Mouse (Mus musculus) kidney, embryonic 14.5 days (tissue): ENCODE data around the gene Sectm1b. TPM values are rescaled to one million over a fixed set of nuclear protein-coding genes. Genes with fewer than 3 reads are reported as not detected.
"Not testable (repeated sequence)": the region's sequence is repeated elsewhere in the genome, so short reads cannot be mapped to it uniquely, and the experiment has no call there.

ENCODE experiments used
- ATAC-seq: fragments of 200-750 bp; cut with Nextera tagmentation; 2 replicates; pipeline ENCODE4 v1.8.0; 2017; ENCODE audit warnings: moderate number of reproducible peaks, mild to moderate bottlenecking, moderate TSS enrichment, moderate library complexity; ENCODE audit not compliant: low FRiP score, low TSS enrichment
- H3K27ac ChIP-seq: fragments of 300-500 bp; sonication (generic); 2 replicates; pipeline ENCODE4 v1.5.1; 2014; ENCODE audit warnings: low read depth, mild to moderate bottlenecking, low read length, moderate library complexity, mixed read lengths
- H3K27me3 ChIP-seq: fragments of 300-500 bp; sonication (generic); 2 replicates; pipeline ENCODE4 v1.6.1; 2014; ENCODE audit warnings: mild to moderate bottlenecking, low read length; ENCODE audit not compliant: control insufficient read depth, insufficient read depth
- H3K36me3 ChIP-seq: fragments of 300-500 bp; sonication (generic); 2 replicates; pipeline ENCODE4 v1.6.1; 2014; ENCODE audit warnings: low read length, mixed read lengths; ENCODE audit not compliant: control insufficient read depth, insufficient read depth
- H3K4me1 ChIP-seq: fragments of 300-500 bp; sonication (generic); 2 replicates; pipeline ENCODE4 v1.6.1; 2014; ENCODE audit warnings: low read length, mixed read lengths; ENCODE audit not compliant: control insufficient read depth, insufficient read depth
- H3K4me2 ChIP-seq: fragments of 300-500 bp; sonication (generic); replicated peaks from 2 replicates; pipeline ENCODE4 v1.6.1; 2014; ENCODE audit warnings: low read depth, mild to moderate bottlenecking, low read length
- H3K4me3 ChIP-seq: fragments of 300-500 bp; sonication (generic); 2 replicates; pipeline ENCODE4 v1.5.1; 2014; ENCODE audit warnings: mild to moderate bottlenecking, low read length
- H3K9ac ChIP-seq: fragments of 300-500 bp; sonication (generic); 2 replicates; pipeline ENCODE4 v1.6.1; 2014; ENCODE audit warnings: low read depth, mild to moderate bottlenecking, low read length, moderate library complexity
- H3K9me3 ChIP-seq: fragments of 300-500 bp; sonication (generic); 2 replicates; pipeline ENCODE4 v1.6.1; 2016; ENCODE audit warnings: low read length; ENCODE audit not compliant: control insufficient read depth
- WGBS: fragments of 180-500 bp; shearing (Covaris S2); extraction: QIAGEN DNeasy Blood & Tissue Kit; methylation state at CpG from one replicate; pipeline ENCODE4 v1.1.7; 2014; 5-methylcytosine and 5-hydroxymethylcytosine counted together
- polyA plus RNA-seq: library from polyadenylated mRNA; unstranded; fragments of >200 nt; fragmentation: Nextera tagmentation; extraction: Ambion mirVana; gene quantifications from 2 replicates; pipeline ENCODE4 v1.2.1, GENCODE M21; 2014

Sectm1b gene
- polyA plus RNA-seq, 1 experiment from 2014 or later = not detected

GRCm38 (mm10) chr11:121045286-121045685, 18.1 kb downstream of the Sectm1b start:
- no peak overlapping the region for H3K27ac ChIP-seq
- H3K27me3 ChIP-seq = 0 out of 2 replicates have a peak, but pooled peaks cover 4% of the 10 kb centered on the region
- H3K9ac ChIP-seq = no peak overlapping the region
- H3K36me3 ChIP-seq = no peaks in the 10 kb centered on the region
- no peak overlapping the region for H3K4me2 ChIP-seq
- no peaks in the 10 kb centered on the region for H3K9me3 ChIP-seq
- H3K4me3 ChIP-seq = no peak overlapping the region
- ATAC-seq = no peak
- H3K4me1 ChIP-seq = no peaks in the 10 kb centered on the region
- 86% methylated on average over 1 of the region's 1 CpGs for WGBS

DNA sequence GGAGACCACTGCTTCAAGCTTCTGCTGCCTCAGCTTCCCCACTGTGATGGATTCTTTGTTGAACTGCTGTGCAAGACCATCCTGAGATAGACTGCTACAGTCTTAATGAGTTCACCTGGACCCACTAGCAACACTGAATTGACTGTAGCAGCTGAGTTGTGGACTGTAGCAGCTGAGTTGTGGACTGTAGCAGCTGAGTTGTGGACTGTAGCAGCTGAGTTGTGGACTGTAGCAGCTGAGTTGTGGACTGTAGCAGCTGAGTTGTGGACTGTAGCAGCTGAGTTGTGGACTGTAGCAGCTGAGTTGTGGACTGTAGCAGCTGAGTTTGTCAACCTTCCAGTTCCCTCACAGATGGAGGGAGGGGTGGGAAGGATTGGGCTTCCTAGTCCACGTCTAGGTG, 20.3 kb downstream of the Sectm1b start:
- WGBS = 56% methylated on average over 1 of the region's 1 CpGs
- not testable (repeated sequence) for H3K4me3 ChIP-seq, H3K36me3 ChIP-seq, H3K27me3 ChIP-seq, ATAC-seq, H3K27ac ChIP-seq, H3K9me3 ChIP-seq, H3K4me2 ChIP-seq, H3K9ac ChIP-seq, H3K4me1 ChIP-seq

DNA sequence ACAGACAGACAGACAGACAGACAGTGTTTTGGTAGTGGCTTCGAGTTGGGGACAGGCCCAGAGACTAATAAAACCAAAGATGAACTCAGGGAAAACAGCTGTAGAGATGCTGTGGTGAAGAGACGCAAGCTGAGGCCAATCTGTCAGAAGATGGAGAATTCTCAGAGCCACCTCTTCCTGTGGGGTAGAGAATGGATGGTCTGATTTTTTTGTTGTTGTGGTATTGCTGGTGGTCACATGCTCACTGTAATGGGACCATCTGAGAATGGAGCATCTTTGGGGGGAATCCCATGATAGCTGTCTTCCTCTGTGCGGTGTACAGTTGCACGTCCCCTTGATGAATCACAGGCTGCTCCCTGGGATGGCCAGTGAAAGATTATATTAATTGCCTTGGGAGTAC, 20.9 kb downstream of the Sectm1b start:
- ATAC-seq = no peak
- H3K27ac ChIP-seq = no peak overlapping the region
- no peak overlapping the region for H3K4me3 ChIP-seq
- 73% methylated on average over 4 of the region's 4 CpGs for WGBS
- no peak overlapping the region for H3K4me2 ChIP-seq
- H3K9ac ChIP-seq = no peak overlapping the region
- H3K27me3 ChIP-seq = 0 out of 2 replicates have a peak, but pooled peaks cover 4% of the 10 kb centered on the region
- H3K9me3 ChIP-seq = no peaks in the 10 kb centered on the region
- H3K36me3 ChIP-seq = no peaks in the 10 kb centered on the region
- H3K4me1 ChIP-seq = no peaks in the 10 kb centered on the region

- no peak for ATAC-seq
- Histone ChIP-seq H3K4me1 (no peaks in the 10 kb centered on the region), H3K27ac (no peak overlapping the region), H3K4me3 (no peak overlapping the region), H3K9ac (no peak overlapping the region), H3K27me3 (0 out of 2 replicates have a peak, but pooled peaks cover 4% of the 10 kb centered on the region), H3K4me2 (no peak overlapping the region), H3K9me3 (no peaks in the 10 kb centered on the region), H3K36me3 (no peaks in the 10 kb centered on the region)
- 70% methylated on average over 4 of the region's 4 CpGs for WGBS
Measured at GRCm38 (mm10) chr11:121041636-121042035, 21.7 kb downstream of the Sectm1b start.

DNA sequence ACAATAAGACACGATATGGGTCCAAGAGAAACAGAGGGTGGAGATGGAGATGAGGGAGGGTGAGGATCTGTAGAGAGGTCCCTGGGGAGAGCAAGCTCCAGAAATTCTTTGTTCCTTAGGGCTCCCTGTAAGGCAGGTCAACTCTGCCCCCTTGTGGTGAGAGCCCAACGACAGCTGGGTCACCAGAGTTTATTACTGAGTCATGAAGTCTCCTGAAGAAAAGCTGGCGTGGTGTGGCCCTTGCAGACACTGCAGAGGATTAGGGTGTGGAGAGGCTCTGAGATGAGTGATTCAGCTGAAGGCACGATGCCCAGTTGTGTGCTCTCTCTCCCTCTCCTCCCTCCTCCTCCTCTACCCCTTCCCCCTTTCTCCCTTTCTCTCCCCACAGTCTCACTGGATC, 22.2 kb downstream of the Sectm1b start:
- WGBS = 6% methylated on average over 4 of the region's 4 CpGs
- peak; percentile 81 for ATAC-seq

GRCm38 (mm10) chr11:121039302-121039701, 24.1 kb downstream of the Sectm1b start, which contains the start of gene Cd7:
Cd7 (minus strand) TSS chr11:121039418.
- no peaks in the 10 kb centered on the region for H3K9me3 ChIP-seq
- H3K36me3 ChIP-seq = no peaks in the 10 kb centered on the region
- WGBS = 70% methylated on average over 5 of the region's 5 CpGs
- no peak for ATAC-seq
- H3K27me3 ChIP-seq = 0 out of 2 replicates have a peak, but pooled peaks cover 4% of the 10 kb centered on the region
- no peaks in the 10 kb centered on the region for H3K4me1 ChIP-seq
- no peak within 1 kb of the TSS for H3K27ac ChIP-seq
- no peak within 1 kb of the TSS for H3K4me2 ChIP-seq
- H3K4me3 ChIP-seq = no peak within 1 kb of the TSS
- H3K9ac ChIP-seq = no peak within 1 kb of the TSS

More for the DNA sequence above, 22.2 kb downstream of the Sectm1b start:
- Histone ChIP-seq H3K4me1 (no peaks in the 10 kb centered on the region), H3K4me2 (no peak overlapping the region), H3K27me3 (0 out of 2 replicates have a peak, but pooled peaks cover 4% of the 10 kb centered on the region), H3K27ac (no peak overlapping the region), H3K4me3 (no peak overlapping the region), H3K9me3 (no peaks in the 10 kb centered on the region), H3K36me3 (no peaks in the 10 kb centered on the region), H3K9ac (no peak overlapping the region)

GRCm38 (mm10) chr11:121038366-121039240, 24.8 kb downstream of the Sectm1b start:
- H3K9me3 ChIP-seq = no peaks in the 10 kb centered on the region
- H3K4me2 ChIP-seq = no peak overlapping the region
- H3K4me1 ChIP-seq = no peaks in the 10 kb centered on the region
- no peak overlapping the region for H3K4me3 ChIP-seq
- H3K36me3 ChIP-seq = no peaks in the 10 kb centered on the region
- no peak overlapping the region for H3K27ac ChIP-seq
- H3K27me3 ChIP-seq = no peaks in the 10 kb centered on the region
- 89% methylated on average over 11 of the region's 11 CpGs for WGBS
- H3K9ac ChIP-seq = no peak overlapping the region
- no peak for ATAC-seq

DNA sequence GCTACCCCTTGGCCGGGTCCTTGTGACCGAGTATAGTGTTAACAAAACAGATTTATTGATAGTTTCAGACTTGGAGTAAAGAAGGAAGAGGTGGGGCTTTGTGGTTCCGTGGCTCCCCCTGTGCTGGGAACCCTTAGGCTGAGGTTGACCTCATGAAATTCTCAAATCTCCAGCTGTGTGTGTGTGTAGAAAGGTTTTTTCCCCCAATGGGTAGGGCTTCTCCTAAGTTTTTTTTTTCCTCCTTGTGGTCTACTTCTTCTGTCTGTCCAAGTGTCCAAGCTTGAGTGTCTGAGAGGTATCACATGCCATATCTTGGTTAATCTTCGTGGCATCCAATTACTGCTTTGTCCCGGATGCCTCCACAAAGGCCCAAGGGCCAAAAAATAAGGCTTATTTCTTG, 30.3 kb downstream of the Sectm1b start:
- Histone ChIP-seq H3K9me3 (no peaks in the 10 kb centered on the region), H3K27ac (no peak overlapping the region), H3K4me3 (no peak overlapping the region), H3K9ac (no peak overlapping the region), H3K4me1 (no peaks in the 10 kb centered on the region), H3K36me3 (no peaks in the 10 kb centered on the region), H3K27me3 (no peaks in the 10 kb centered on the region), H3K4me2 (no peak overlapping the region)
- no peak for ATAC-seq
- WGBS = 67% methylated on average over 5 of the region's 5 CpGs

DNA sequence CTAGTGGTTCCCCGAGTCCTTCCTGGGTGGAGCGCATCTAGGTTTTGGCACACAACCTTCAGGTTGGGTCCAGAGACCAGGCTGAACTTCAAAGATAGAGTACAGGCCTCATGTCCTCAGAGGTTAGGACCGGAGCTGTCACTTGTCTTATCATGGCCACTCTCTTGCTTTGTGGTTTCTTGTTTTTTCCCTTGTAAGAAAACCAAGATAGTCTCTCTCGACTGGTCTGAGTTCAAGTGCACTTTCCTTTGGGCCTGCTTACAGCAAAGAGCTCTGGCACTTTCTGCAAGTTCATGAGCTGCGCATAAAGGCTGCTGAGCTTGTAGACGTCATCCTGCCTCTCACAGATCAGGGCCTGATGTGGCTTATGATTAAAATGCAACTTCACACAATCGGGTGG, 36.1 kb downstream of the Sectm1b start:
- H3K4me3 ChIP-seq = no peak overlapping the region
- H3K4me1 ChIP-seq = no peaks in the 10 kb centered on the region
- no peak overlapping the region for H3K27ac ChIP-seq
- no peaks in the 10 kb centered on the region for H3K36me3 ChIP-seq
- H3K9me3 ChIP-seq = no peaks in the 10 kb centered on the region
- no peak overlapping the region for H3K9ac ChIP-seq
- 87% methylated on average over 7 of the region's 7 CpGs for WGBS
- no peak for ATAC-seq
- H3K4me2 ChIP-seq = no peak overlapping the region
- H3K27me3 ChIP-seq = no peaks in the 10 kb centered on the region
